14 mouse cellular contexts compared by ENCODE assay signal in the genomic region with DNA sequence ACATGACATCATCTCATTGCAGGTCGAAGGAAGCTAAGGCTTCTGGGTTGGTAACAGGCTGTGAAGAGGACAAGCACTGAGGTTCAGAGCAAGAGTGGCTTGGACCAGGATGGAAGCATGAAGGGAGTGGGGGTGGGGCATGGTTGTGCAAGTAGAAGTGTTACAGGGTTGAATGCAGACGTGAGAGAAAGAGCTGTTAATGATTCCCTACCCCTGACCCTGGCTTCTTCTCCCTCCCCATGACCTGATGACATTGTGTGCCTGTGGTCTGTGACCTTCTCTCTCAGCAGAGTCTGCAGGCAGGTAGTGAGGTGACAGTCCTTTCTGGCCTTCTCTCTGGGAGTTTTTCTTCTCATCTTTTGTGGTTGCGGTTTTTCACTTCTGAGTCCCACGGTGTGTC. TPM values are rescaled to one million over a fixed set of nuclear protein-coding genes. Genes with fewer than 3 reads are reported as not detected.
"Had no signal": no experiment of that assay in that cellular context is flagged by ENCODE, and none has a peak within 500 bp of the region (broad histone marks: within the 10 kb centered on the region; RNA-seq: fewer than 3 reads in every experiment).

No protein-coding gene starts in this region.

- H3K27me3 ChIP-seq: limb, embryonic 13.5 days; midbrain, embryonic 13.5 days had no signal

- H3K9ac ChIP-seq: limb, embryonic 13.5 days; midbrain, embryonic 13.5 days had no signal

- H3K4me3 ChIP-seq: limb, embryonic 13.5 days; midbrain, embryonic 13.5 days had no signal

- DNase-seq: kidney, adult 11 months; kidney, adult 9 months; kidney, postnatal 14 days; layer of hippocampus, postnatal 36 days; left cerebral cortex, postnatal 4 days; lung, adult 2 months; lung, postnatal 36 days; right cerebral cortex, postnatal 14 days; thymus, adult 2 months; thymus, postnatal 25 days had no signal

- H3K36me3 ChIP-seq: limb, embryonic 13.5 days; midbrain, embryonic 13.5 days had no signal

- H3K4me1 ChIP-seq: midbrain, embryonic 13.5 days had no signal

- H3K27ac ChIP-seq: limb, embryonic 13.5 days; midbrain, embryonic 13.5 days had no signal

- ATAC-seq: lung, postnatal 0 days; midbrain, embryonic 13.5 days had no signal

- H3K9me3 ChIP-seq: limb, embryonic 13.5 days; midbrain, embryonic 13.5 days had no signal

- H3K4me2 ChIP-seq: limb, embryonic 13.5 days; midbrain, embryonic 13.5 days had no signal

RNA-seq across cellular contexts. Expression of gene Gpr88, which starts 16.4 kb away (rescaled TPM):
- total RNA-seq: megakaryocyte progenitor cell, adult 5-6 weeks had no signal
